Mouse (Mus musculus): ENCODE results near the gene Rpusd2. TPM values are rescaled to one million over a fixed set of nuclear protein-coding genes. Genes with fewer than 3 reads are reported as not detected.

The Rpusd2 gene
- polyA plus RNA-seq (2014; fragmentation: Nextera tagmentation; extraction: Ambion mirVana): 5.8 and 6.0 TPM in 2 replicates

- under 1% methylated on average over 49 of the region's 49 CpGs for WGBS
- H3K27me3 ChIP-seq (ENCODE audit: control insufficient read depth, insufficient read depth, low read length): no peaks in the 10 kb centered on the region
- ATAC-seq (ENCODE audit: low FRiP score, low TSS enrichment): peak; percentile 96
These were observed at the start of gene Rpusd2 for GRCm38 (mm10) chr2:119034656-119035396. Rpusd2 (plus strand) TSS chr2:119034790.

GRCm38 (mm10) chr2:118995490-118995889 is 39.1 kb upstream of the Rpusd2 start:
- H3K9ac ChIP-seq (ENCODE audit: low read depth, low read length): no peak overlapping the region
- 51% methylated on average over 5 of the region's 5 CpGs for WGBS
- ATAC-seq (ENCODE audit: low FRiP score, low TSS enrichment): no peak

More at GRCm38 (mm10) chr2:119034656-119035396, at the start of gene Rpusd2:
- H3K36me3 ChIP-seq (ENCODE audit: control insufficient read depth, insufficient read depth, low read length): peaks cover 21% of the 10 kb centered on the region
- peak within 1 kb of the TSS; percentile 76 for H3K4me2 ChIP-seq (replicated peaks; ENCODE audit: low read depth, low read length)
- peak within 1 kb of the TSS; percentile 96 for H3K4me3 ChIP-seq (ENCODE audit: low read length)
- peak within 1 kb of the TSS; percentile 86 for H3K9ac ChIP-seq (ENCODE audit: low read depth, low read length)
- no peaks in the 10 kb centered on the region for H3K4me1 ChIP-seq (ENCODE audit: control insufficient read depth, insufficient read depth, low read length)
- no peaks in the 10 kb centered on the region for H3K9me3 ChIP-seq (ENCODE audit: control insufficient read depth, low read length)
- peak within 1 kb of the TSS; percentile 86 for H3K27ac ChIP-seq (ENCODE audit: low read depth, low read length)

GRCm38 (mm10) chr2:118995919-118996797 is 38.4 kb upstream of the Rpusd2 start:
- Histone ChIP-seq H3K27me3 (ENCODE audit: control insufficient read depth, insufficient read depth, low read length) (peaks cover 5% of the 10 kb centered on the region), H3K4me2 (replicated peaks; ENCODE audit: low read depth, low read length) (no peak overlapping the region), H3K9ac (ENCODE audit: low read depth, low read length) (no peak overlapping the region), H3K4me3 (ENCODE audit: low read length) (no peak overlapping the region), H3K27ac (ENCODE audit: low read depth, low read length) (no peak overlapping the region), H3K4me1 (ENCODE audit: control insufficient read depth, insufficient read depth, low read length) (no peaks in the 10 kb centered on the region), H3K9me3 (ENCODE audit: control insufficient read depth, low read length) (no peaks in the 10 kb centered on the region), H3K36me3 (ENCODE audit: control insufficient read depth, insufficient read depth, low read length) (no peaks in the 10 kb centered on the region)
- 40% methylated on average over 15 of the region's 16 CpGs for WGBS
- no peak for ATAC-seq (ENCODE audit: low FRiP score, low TSS enrichment)

More at GRCm38 (mm10) chr2:118995490-118995889, 39.1 kb upstream of the Rpusd2 start:
- Histone ChIP-seq H3K36me3 (ENCODE audit: control insufficient read depth, insufficient read depth, low read length) (no peaks in the 10 kb centered on the region), H3K4me2 (replicated peaks; ENCODE audit: low read depth, low read length) (no peak overlapping the region), H3K4me1 (ENCODE audit: control insufficient read depth, insufficient read depth, low read length) (no peaks in the 10 kb centered on the region), H3K9me3 (ENCODE audit: control insufficient read depth, low read length) (no peaks in the 10 kb centered on the region), H3K27ac (ENCODE audit: low read depth, low read length) (no peak overlapping the region), H3K4me3 (ENCODE audit: low read length) (no peak overlapping the region), H3K27me3 (ENCODE audit: control insufficient read depth, insufficient read depth, low read length) (peaks cover 5% of the 10 kb centered on the region)

GRCm38 (mm10) chr2:118996798-118997105 is 37.8 kb upstream of the Rpusd2 start:
- no peaks in the 10 kb centered on the region for H3K4me1 ChIP-seq (ENCODE audit: control insufficient read depth, insufficient read depth, low read length)
- H3K27me3 ChIP-seq (ENCODE audit: control insufficient read depth, insufficient read depth, low read length): peaks cover 5% of the 10 kb centered on the region
- H3K9ac ChIP-seq (ENCODE audit: low read depth, low read length): no peak overlapping the region
- no peak for ATAC-seq (ENCODE audit: low FRiP score, low TSS enrichment)
- no peak overlapping the region for H3K27ac ChIP-seq (ENCODE audit: low read depth, low read length)
- no peaks in the 10 kb centered on the region for H3K9me3 ChIP-seq (ENCODE audit: control insufficient read depth, low read length)
- 50% methylated on average over 1 of the region's 1 CpGs for WGBS
- H3K4me2 ChIP-seq (replicated peaks; ENCODE audit: low read depth, low read length): no peak overlapping the region
- no peak overlapping the region for H3K4me3 ChIP-seq (ENCODE audit: low read length)
- H3K36me3 ChIP-seq (ENCODE audit: control insufficient read depth, insufficient read depth, low read length): no peaks in the 10 kb centered on the region

- no peak for ATAC-seq (ENCODE audit: low FRiP score, low TSS enrichment)
- no peak overlapping the region for H3K4me2 ChIP-seq (replicated peaks; ENCODE audit: low read depth, low read length)
- no peak overlapping the region for H3K9ac ChIP-seq (ENCODE audit: low read depth, low read length)
- no peaks in the 10 kb centered on the region for H3K36me3 ChIP-seq (ENCODE audit: control insufficient read depth, insufficient read depth, low read length)
- no peaks in the 10 kb centered on the region for H3K4me1 ChIP-seq (ENCODE audit: control insufficient read depth, insufficient read depth, low read length)
- H3K4me3 ChIP-seq (ENCODE audit: low read length): no peak overlapping the region
- 55% methylated on average over 6 of the region's 6 CpGs for WGBS
- no peaks in the 10 kb centered on the region for H3K9me3 ChIP-seq (ENCODE audit: control insufficient read depth, low read length)
- H3K27me3 ChIP-seq (ENCODE audit: control insufficient read depth, insufficient read depth, low read length): peaks cover 5% of the 10 kb centered on the region
- no peak overlapping the region for H3K27ac ChIP-seq (ENCODE audit: low read depth, low read length)
These were observed 36.3 kb upstream of the Rpusd2 start for GRCm38 (mm10) chr2:118998115-118998866.

GRCm38 (mm10) chr2:118999025-118999639 is 35.5 kb upstream of the Rpusd2 start:
- H3K4me1 ChIP-seq (ENCODE audit: control insufficient read depth, insufficient read depth, low read length): no peaks in the 10 kb centered on the region
- peaks cover 5% of the 10 kb centered on the region for H3K27me3 ChIP-seq (ENCODE audit: control insufficient read depth, insufficient read depth, low read length)
- H3K4me2 ChIP-seq (replicated peaks; ENCODE audit: low read depth, low read length): no peak overlapping the region
- no peak overlapping the region for H3K9ac ChIP-seq (ENCODE audit: low read depth, low read length)
- no peak overlapping the region for H3K4me3 ChIP-seq (ENCODE audit: low read length)
- ATAC-seq (ENCODE audit: low FRiP score, low TSS enrichment): no peak
- no peaks in the 10 kb centered on the region for H3K36me3 ChIP-seq (ENCODE audit: control insufficient read depth, insufficient read depth, low read length)
- WGBS: 74% methylated on average over 3 of the region's 3 CpGs
- H3K9me3 ChIP-seq (ENCODE audit: control insufficient read depth, low read length): no peaks in the 10 kb centered on the region
- no peak overlapping the region for H3K27ac ChIP-seq (ENCODE audit: low read depth, low read length)

- ATAC-seq (ENCODE audit: low FRiP score, low TSS enrichment): no peak
- 89% methylated on average over 7 of the region's 7 CpGs for WGBS
- no peaks in the 10 kb centered on the region for H3K9me3 ChIP-seq (ENCODE audit: control insufficient read depth, low read length)
- H3K27me3 ChIP-seq (ENCODE audit: control insufficient read depth, insufficient read depth, low read length): no peaks in the 10 kb centered on the region
- H3K36me3 ChIP-seq (ENCODE audit: control insufficient read depth, insufficient read depth, low read length): no peaks in the 10 kb centered on the region
- H3K4me1 ChIP-seq (ENCODE audit: control insufficient read depth, insufficient read depth, low read length): no peaks in the 10 kb centered on the region
- H3K9ac ChIP-seq (ENCODE audit: low read depth, low read length): no peak overlapping the region
- no peak overlapping the region for H3K4me2 ChIP-seq (replicated peaks; ENCODE audit: low read depth, low read length)
- H3K4me3 ChIP-seq (ENCODE audit: low read length): no peak overlapping the region
- H3K27ac ChIP-seq (ENCODE audit: low read depth, low read length): no peak overlapping the region
These were observed 27.7 kb upstream of the Rpusd2 start for GRCm38 (mm10) chr2:119006886-119007285.

- WGBS: 84% methylated on average over 2 of the region's 2 CpGs
- H3K9me3 ChIP-seq (ENCODE audit: control insufficient read depth, low read length): no peaks in the 10 kb centered on the region
- no peak overlapping the region for H3K9ac ChIP-seq (ENCODE audit: low read depth, low read length)
- H3K36me3 ChIP-seq (ENCODE audit: control insufficient read depth, insufficient read depth, low read length): no peaks in the 10 kb centered on the region
- H3K4me3 ChIP-seq (ENCODE audit: low read length): no peak overlapping the region
- H3K4me1 ChIP-seq (ENCODE audit: control insufficient read depth, insufficient read depth, low read length): no peaks in the 10 kb centered on the region
- no peak overlapping the region for H3K27ac ChIP-seq (ENCODE audit: low read depth, low read length)
- no peak overlapping the region for H3K4me2 ChIP-seq (replicated peaks; ENCODE audit: low read depth, low read length)
- H3K27me3 ChIP-seq (ENCODE audit: control insufficient read depth, insufficient read depth, low read length): no peaks in the 10 kb centered on the region
- no peak for ATAC-seq (ENCODE audit: low FRiP score, low TSS enrichment)
These were observed 25.2 kb upstream of the Rpusd2 start for GRCm38 (mm10) chr2:119009376-119009775.
